Mouse (Mus musculus) erythroblast, embryonic 14.5 days (primary cell): ENCODE measurements around the gene Ano10. TPM values are rescaled to one million over a fixed set of nuclear protein-coding genes. Genes with fewer than 3 reads are reported as not detected.

Experiments used
- H3K27me3 ChIP-seq: 2 replicates; pipeline ENCODE4 v1.6.1; 2012; ENCODE audit warnings: inconsistent platforms; ENCODE audit not compliant: control insufficient read depth
- H3K36me3 ChIP-seq: 2 replicates; pipeline ENCODE4 v1.6.1; 2012; ENCODE audit warnings: mild to moderate bottlenecking, inconsistent platforms; ENCODE audit not compliant: control insufficient read depth
- H3K4me1 ChIP-seq: 2 replicates; pipeline ENCODE4 v1.6.1; 2012; ENCODE audit warnings: inconsistent platforms; ENCODE audit not compliant: control insufficient read depth
- H3K4me3 ChIP-seq: replicated peaks from 2 replicates; pipeline ENCODE3; 2012; ENCODE audit warnings: moderate library complexity, mild to moderate bottlenecking, inconsistent platforms
- H3K9me3 ChIP-seq: 2 replicates; pipeline ENCODE4 v1.6.1; 2012; ENCODE audit warnings: low read length, inconsistent platforms, mixed read lengths; ENCODE audit not compliant: control insufficient read depth
- GATA1 ChIP-seq: IDR thresholded peaks from 2 replicates; pipeline ENCODE4 v1.6.1; 2012; ENCODE audit warnings: low read length, inconsistent platforms, mixed read lengths
- TAL1 ChIP-seq: IDR thresholded peaks from 3 replicates; pipeline ENCODE4 v1.6.1; 2012; ENCODE audit warnings: low read length, inconsistent platforms, mixed read lengths
- polyA plus RNA-seq: library from polyadenylated mRNA; stranded (reverse); fragments of >175 nt; gene quantifications from 2 replicates; pipeline ENCODE4 v1.2.3, GENCODE M21; 2012

The Ano10 gene
- polyA plus RNA-seq, 1 experiment, result 0.10 TPM

DNA sequence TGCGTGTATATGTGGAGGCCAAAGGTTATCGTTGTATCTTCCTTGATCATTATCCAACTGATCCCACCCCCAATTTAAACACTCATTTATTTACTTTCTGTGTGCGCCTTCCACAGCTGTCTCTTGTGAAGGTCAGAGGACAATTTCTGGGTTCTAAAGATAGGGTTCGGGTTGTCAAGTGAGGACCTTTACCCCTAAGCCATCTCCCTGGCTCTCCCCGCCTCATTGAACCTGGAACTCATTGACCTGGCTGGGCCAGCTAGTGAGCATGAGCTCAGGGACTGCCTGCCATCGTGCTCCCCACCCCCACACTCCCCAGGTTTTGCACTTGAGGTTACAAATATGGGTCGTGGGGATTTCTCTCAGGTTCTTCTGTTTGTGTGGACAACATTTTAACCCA is 162.1 kb downstream of the Ano10 start:
- peaks cover 6% of the 10 kb centered on the region for H3K4me1 ChIP-seq
- TF ChIP-seq TAL1, result no peak
- TF ChIP-seq GATA1, result no peak
- H3K4me3 ChIP-seq, result no peak overlapping the region
- H3K27me3 ChIP-seq, result no peaks in the 10 kb centered on the region
- H3K9me3 ChIP-seq, result no peaks in the 10 kb centered on the region
- peaks cover 21% of the 10 kb centered on the region for H3K36me3 ChIP-seq

DNA sequence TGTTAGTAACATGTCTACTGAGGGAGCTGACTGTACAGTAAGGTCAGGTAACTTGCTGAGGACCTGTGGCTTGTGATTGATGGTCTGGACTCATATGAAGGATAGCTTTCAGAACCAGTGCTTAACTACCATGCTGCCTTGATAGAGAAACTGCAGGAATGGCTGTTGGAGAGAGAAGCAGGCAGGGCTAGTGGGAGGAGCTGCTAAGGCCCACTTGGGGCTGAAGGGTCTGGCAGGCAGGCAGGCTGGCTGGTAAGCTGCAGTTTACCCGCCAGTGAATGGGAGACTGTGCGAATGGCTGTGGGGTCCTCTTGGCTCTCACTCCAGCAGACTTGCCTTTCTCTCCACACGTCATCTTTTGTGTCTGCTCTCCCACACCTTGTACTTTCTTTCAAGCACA is 163.6 kb downstream of the Ano10 start:
- no peaks in the 10 kb centered on the region for H3K9me3 ChIP-seq
- H3K4me1 ChIP-seq, result peaks cover 5% of the 10 kb centered on the region
- peaks cover 10% of the 10 kb centered on the region for H3K36me3 ChIP-seq
- TF ChIP-seq GATA1 (no peak), TAL1 (no peak)
- H3K4me3 ChIP-seq, result no peak overlapping the region
- no peaks in the 10 kb centered on the region for H3K27me3 ChIP-seq

DNA sequence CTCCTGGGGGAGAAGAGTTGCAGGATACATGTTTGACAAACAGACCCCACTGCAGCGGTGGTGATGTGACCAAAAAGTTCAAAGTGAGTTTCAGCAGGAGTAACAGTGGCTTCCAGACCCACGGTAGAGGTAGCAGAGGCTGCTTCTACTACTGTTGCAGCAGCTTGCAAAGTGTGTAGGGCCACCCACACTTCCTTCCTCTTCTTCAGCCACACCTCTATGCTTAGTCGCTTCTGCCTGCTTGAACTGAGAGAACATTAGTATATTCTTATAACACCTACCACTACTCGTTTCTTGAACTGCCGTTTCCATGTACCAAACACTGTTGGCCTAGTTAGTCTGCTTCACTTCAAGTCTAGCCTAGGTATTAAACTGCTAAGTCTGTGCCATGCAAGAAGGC is 165.5 kb downstream of the Ano10 start:
- no peaks in the 10 kb centered on the region; the same call in 1 of the 2 replicates for H3K4me1 ChIP-seq

DNA sequence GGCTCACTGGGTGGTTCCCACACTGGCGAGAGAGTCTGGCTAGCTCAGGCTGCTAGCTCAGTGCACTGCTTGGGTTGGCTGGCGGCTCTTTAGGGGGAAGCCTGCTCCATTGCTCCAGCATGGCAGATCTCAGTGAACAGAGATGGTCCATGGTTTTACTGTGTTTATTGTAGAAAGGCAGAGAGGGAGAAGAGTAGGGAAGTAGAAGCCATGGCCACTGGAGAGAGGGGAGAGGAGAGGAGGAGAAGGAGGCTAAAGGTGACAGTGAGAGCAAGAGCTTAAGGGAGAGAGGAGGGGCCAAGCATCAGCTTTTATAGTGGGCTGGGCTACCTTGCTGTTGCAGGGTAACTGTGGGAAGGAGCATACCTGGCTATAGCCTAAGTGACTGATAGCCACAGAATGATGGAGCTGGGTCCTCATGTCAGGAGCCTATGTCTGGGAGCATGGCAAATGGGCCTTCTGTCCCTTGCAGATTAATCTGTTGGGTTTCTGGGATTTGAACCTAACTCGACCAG is 166.9 kb downstream of the Ano10 start:
- H3K9me3 ChIP-seq, result no peaks in the 10 kb centered on the region
- no peaks in the 10 kb centered on the region for H3K27me3 ChIP-seq
- H3K36me3 ChIP-seq, result no peaks in the 10 kb centered on the region
- no peak for TF ChIP-seq TAL1
- no peak for TF ChIP-seq GATA1
- H3K4me3 ChIP-seq, result no peak overlapping the region
- H3K4me1 ChIP-seq, result no peaks in the 10 kb centered on the region; the same call in 1 of the 2 replicates

More for the DNA sequence above, 165.5 kb downstream of the Ano10 start:
- H3K27me3 ChIP-seq, result no peaks in the 10 kb centered on the region
- TF ChIP-seq GATA1 (no peak), TAL1 (no peak)
- H3K4me3 ChIP-seq, result no peak overlapping the region
- H3K36me3 ChIP-seq, result no peaks in the 10 kb centered on the region; the same call in 1 of the 2 replicates
- H3K9me3 ChIP-seq, result no peaks in the 10 kb centered on the region

DNA sequence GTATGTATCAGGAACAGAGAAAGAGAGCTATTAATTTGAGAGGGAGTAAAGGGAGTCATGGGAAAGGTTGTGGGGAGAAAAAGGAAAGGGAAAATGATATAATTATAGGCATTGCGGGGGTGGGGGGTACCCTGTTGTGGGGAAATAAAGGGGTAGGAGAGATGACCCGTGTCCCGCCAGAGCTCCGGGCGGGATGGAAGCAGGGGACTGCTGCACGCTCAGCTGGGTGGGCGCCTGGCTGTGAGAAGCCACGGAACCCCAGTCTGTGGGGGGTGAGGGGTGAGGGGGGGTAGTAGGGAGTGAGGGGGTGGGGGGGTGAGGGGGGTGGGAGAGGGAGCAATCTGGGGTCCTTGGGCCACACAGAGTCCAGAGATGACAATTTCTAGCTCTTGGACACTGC is 167.4 kb downstream of the Ano10 start:
- H3K27me3 ChIP-seq, result no peaks in the 10 kb centered on the region
- H3K4me1 ChIP-seq, result no peaks in the 10 kb centered on the region; the same call in 1 of the 2 replicates
- no peaks in the 10 kb centered on the region for H3K36me3 ChIP-seq
- no peak for TF ChIP-seq GATA1
- TF ChIP-seq TAL1, result no peak
- H3K9me3 ChIP-seq, result no peaks in the 10 kb centered on the region
- no peak overlapping the region for H3K4me3 ChIP-seq

Other genes with a start within 250 kb of the Ano10 start
- 0.81 and 1.5 TPM in 2 replicates for gene Snrk, start 177.2 kb downstream of the Ano10 start, polyA plus RNA-seq
- 1.8 and 3.6 TPM in 2 replicates for gene Abhd5, start 57.2 kb upstream of the Ano10 start, polyA plus RNA-seq